Mouse (Mus musculus): Measurements from ENCODE around the gene Mucl3.
A peak's percentile ranks its signal among the peaks of the same experiment; 100 is the strongest.

Mucl3 gene

GRCm38 (mm10) chr17:35635202-35635601 is 8.3 kb downstream of the Mucl3 start:
- no peak for DNase-seq (ENCODE audit: low spot score)

GRCm38 (mm10) chr17:35633992-35634391 is 9.5 kb downstream of the Mucl3 start:
- DNase-seq (ENCODE audit: low spot score), result no peak

GRCm38 (mm10) chr17:35626537-35626936 is 17.0 kb downstream of the Mucl3 start, which contains the start of gene Gm9573:
Gene Gm9573 (minus strand): TSS chr17:35626637.
- DNase-seq (ENCODE audit: low spot score), result no peak

GRCm38 (mm10) chr17:35617127-35617526 is 26.4 kb downstream of the Mucl3 start:
- DNase-seq (ENCODE audit: low spot score), result no peak

- no peak for DNase-seq (ENCODE audit: low spot score)
Observed at GRCm38 (mm10) chr17:35601736-35602354, 41.6 kb downstream of the Mucl3 start.

- DNase-seq (ENCODE audit: low spot score), result no peak
Observed at GRCm38 (mm10) chr17:35601249-35601648, 42.2 kb downstream of the Mucl3 start, which contains the start of gene Sfta2. Gene Sfta2 (plus strand): TSS chr17:35601549.

- no peak for DNase-seq (ENCODE audit: low spot score)
Observed at GRCm38 (mm10) chr17:35597399-35597798, 46.1 kb downstream of the Mucl3 start.

- no peak for DNase-seq (ENCODE audit: low spot score)
Observed at GRCm38 (mm10) chr17:35594456-35594855, 49.0 kb downstream of the Mucl3 start.

- no peak for DNase-seq (ENCODE audit: low spot score)
Observed at GRCm38 (mm10) chr17:35593786-35594185, 49.7 kb downstream of the Mucl3 start.

- DNase-seq (ENCODE audit: low spot score), result no peak
Observed at GRCm38 (mm10) chr17:35592131-35592530, 51.4 kb downstream of the Mucl3 start.

- DNase-seq (ENCODE audit: low spot score), result no peak
Observed at GRCm38 (mm10) chr17:35591731-35592130, 51.8 kb downstream of the Mucl3 start.

GRCm38 (mm10) chr17:35591219-35591578 is 52.3 kb downstream of the Mucl3 start:
- no peak for DNase-seq (ENCODE audit: low spot score)

GRCm38 (mm10) chr17:35590410-35591218 is 52.9 kb downstream of the Mucl3 start:
- peak; percentile 56 for DNase-seq (ENCODE audit: low spot score)

- DNase-seq (ENCODE audit: low spot score), result no peak
Observed at GRCm38 (mm10) chr17:35588387-35588786, 55.1 kb downstream of the Mucl3 start.

GRCm38 (mm10) chr17:35587291-35587690 is 56.2 kb downstream of the Mucl3 start:
- no peak for DNase-seq (ENCODE audit: low spot score)
